Mouse (Mus musculus): Measurements from ENCODE around the gene Atad1. TPM values are rescaled to one million over a fixed set of nuclear protein-coding genes. Genes with fewer than 3 reads are reported as not detected.

The Atad1 gene
- polyA plus RNA-seq, 1 experiment = 10.4 TPM

- Histone ChIP-seq H3K27me3 (ENCODE audit: control insufficient read depth, insufficient read depth, insufficient read length) (no peaks in the 10 kb centered on the region), H3ac (ENCODE audit: control insufficient read depth, insufficient read length, low read depth) (no peak overlapping the region), H3K4me3 (ENCODE audit: insufficient read depth, poor library complexity, severe bottlenecking) (no peak overlapping the region), H3K79me3 (ENCODE audit: low read depth) (peaks cover 88% of the 10 kb centered on the region), H3K79me2 (ENCODE audit: control insufficient read depth, insufficient read depth) (peaks cover 99% of the 10 kb centered on the region), H3K36me3 (ENCODE audit: control insufficient read depth, insufficient read depth) (peaks cover 39% of the 10 kb centered on the region)
- TF ChIP-seq MAX (IDR thresholded peaks at IDR 0.05) (no peak), FOSL1 (IDR thresholded peaks at IDR 0.05; ENCODE audit: insufficient read depth, low read length, poor library complexity, severe bottlenecking) (no peak), MYOD1 (IDR thresholded peaks at IDR 0.05; ENCODE audit: control insufficient read depth, insufficient read length, low read depth) (no peak), MYOG (IDR thresholded peaks at IDR 0.05; ENCODE audit: control insufficient read depth, extremely low read depth, insufficient read length) (no peak)
Observed at GRCm38 (mm10) chr19:32762493-32762892, 22.9 kb upstream of the Atad1 start.

DNA sequence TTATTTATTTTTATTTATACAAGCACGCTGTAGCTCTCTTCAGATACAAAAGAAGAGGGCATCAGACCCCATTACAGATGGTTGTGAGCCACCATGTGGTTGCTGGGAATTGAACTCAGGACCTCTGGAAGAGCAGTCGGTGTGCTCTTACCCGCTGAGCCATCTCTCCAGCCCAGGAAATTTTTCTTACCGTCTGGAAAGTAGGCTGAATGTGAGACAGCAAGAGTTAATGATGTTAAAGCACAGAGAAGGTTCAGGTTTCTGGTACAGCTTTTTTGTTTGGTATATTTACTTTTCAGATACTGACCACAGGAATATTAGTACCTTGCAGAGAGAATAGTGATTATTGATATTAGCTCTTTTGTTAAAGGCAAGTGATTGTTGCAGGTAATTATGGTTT lies 21.6 kb upstream of the Atad1 start:
- H3K4me3 ChIP-seq (ENCODE audit: insufficient read depth, poor library complexity, severe bottlenecking) = no peak overlapping the region
- H3K27me3 ChIP-seq (ENCODE audit: control insufficient read depth, insufficient read depth, insufficient read length) = no peaks in the 10 kb centered on the region
- no peak overlapping the region for H3ac ChIP-seq (ENCODE audit: control insufficient read depth, insufficient read length, low read depth)
- H3K79me2 ChIP-seq (ENCODE audit: control insufficient read depth, insufficient read depth) = peaks cover 87% of the 10 kb centered on the region
- peaks cover 76% of the 10 kb centered on the region for H3K79me3 ChIP-seq (ENCODE audit: low read depth)
- H3K36me3 ChIP-seq (ENCODE audit: control insufficient read depth, insufficient read depth) = peaks cover 35% of the 10 kb centered on the region
- no peak for TF ChIP-seq USF1 (IDR thresholded peaks at IDR 0.05; ENCODE audit: low read depth)
- no peak for TF ChIP-seq MYOD1 (IDR thresholded peaks at IDR 0.05; ENCODE audit: control insufficient read depth, insufficient read length, low read depth)
- TF ChIP-seq FOSL1 (IDR thresholded peaks at IDR 0.05; ENCODE audit: insufficient read depth, low read length, poor library complexity, severe bottlenecking) = no peak
- no peak for TF ChIP-seq MAX (IDR thresholded peaks at IDR 0.05)
- no peak for TF ChIP-seq CEBPB (IDR thresholded peaks at IDR 0.05; ENCODE audit: low read depth)
- no peak for TF ChIP-seq CTCF (IDR thresholded peaks at IDR 0.05; ENCODE audit: control insufficient read depth, insufficient read depth, insufficient read length)
- no peak for TF ChIP-seq MYOG (IDR thresholded peaks at IDR 0.05; ENCODE audit: control insufficient read depth, extremely low read depth, insufficient read length)

GRCm38 (mm10) chr19:32760499-32760898 lies 20.9 kb upstream of the Atad1 start:
- Histone ChIP-seq H3K4me3 (ENCODE audit: insufficient read depth, poor library complexity, severe bottlenecking) (peak overlapping the region; percentile 74), H3K36me3 (ENCODE audit: control insufficient read depth, insufficient read depth) (peaks cover 30% of the 10 kb centered on the region), H3K79me2 (ENCODE audit: control insufficient read depth, insufficient read depth) (peaks cover 81% of the 10 kb centered on the region), H3K27me3 (ENCODE audit: control insufficient read depth, insufficient read depth, insufficient read length) (no peaks in the 10 kb centered on the region), H3ac (ENCODE audit: control insufficient read depth, insufficient read length, low read depth) (no peak overlapping the region), H3K79me3 (ENCODE audit: low read depth) (peaks cover 70% of the 10 kb centered on the region)
- TF ChIP-seq MYOD1 (IDR thresholded peaks at IDR 0.05; ENCODE audit: control insufficient read depth, insufficient read length, low read depth) (no peak), MYOG (IDR thresholded peaks at IDR 0.05; ENCODE audit: control insufficient read depth, extremely low read depth, insufficient read length) (no peak), FOSL1 (IDR thresholded peaks at IDR 0.05; ENCODE audit: insufficient read depth, low read length, poor library complexity, severe bottlenecking) (no peak), USF1 (IDR thresholded peaks at IDR 0.05; ENCODE audit: low read depth) (no peak), CEBPB (IDR thresholded peaks at IDR 0.05; ENCODE audit: low read depth) (no peak), MAX (IDR thresholded peaks at IDR 0.05) (no peak), CTCF (IDR thresholded peaks at IDR 0.05; ENCODE audit: control insufficient read depth, insufficient read depth, insufficient read length) (no peak)

GRCm38 (mm10) chr19:32759357-32760024 lies 19.9 kb upstream of the Atad1 start:
- Histone ChIP-seq H3K79me3 (ENCODE audit: low read depth) (peaks cover 61% of the 10 kb centered on the region), H3K4me3 (ENCODE audit: insufficient read depth, poor library complexity, severe bottlenecking) (peak overlapping the region; percentile 74), H3ac (ENCODE audit: control insufficient read depth, insufficient read length, low read depth) (peak overlapping the region; percentile 43), H3K79me2 (ENCODE audit: control insufficient read depth, insufficient read depth) (peaks cover 71% of the 10 kb centered on the region), H3K27me3 (ENCODE audit: control insufficient read depth, insufficient read depth, insufficient read length) (no peaks in the 10 kb centered on the region), H3K36me3 (ENCODE audit: control insufficient read depth, insufficient read depth) (peaks cover 26% of the 10 kb centered on the region)
- no peak for TF ChIP-seq MYOG (IDR thresholded peaks at IDR 0.05; ENCODE audit: control insufficient read depth, extremely low read depth, insufficient read length)
- no peak for TF ChIP-seq CEBPB (IDR thresholded peaks at IDR 0.05; ENCODE audit: low read depth)
- TF ChIP-seq FOSL1 (IDR thresholded peaks at IDR 0.05; ENCODE audit: insufficient read depth, low read length, poor library complexity, severe bottlenecking) = no peak
- TF ChIP-seq CTCF (IDR thresholded peaks at IDR 0.05; ENCODE audit: control insufficient read depth, insufficient read depth, insufficient read length) = no peak
- TF ChIP-seq MAX (IDR thresholded peaks at IDR 0.05) = no peak
- no peak for TF ChIP-seq MYOD1 (IDR thresholded peaks at IDR 0.05; ENCODE audit: control insufficient read depth, insufficient read length, low read depth)

- no peaks in the 10 kb centered on the region for H3K27me3 ChIP-seq (ENCODE audit: control insufficient read depth, insufficient read depth, insufficient read length)
- peak overlapping the region; percentile 74 for H3K4me3 ChIP-seq (ENCODE audit: insufficient read depth, poor library complexity, severe bottlenecking)
- peak overlapping the region; percentile 60 for H3ac ChIP-seq (ENCODE audit: control insufficient read depth, insufficient read length, low read depth)
- TF ChIP-seq MYOD1 (IDR thresholded peaks at IDR 0.05; ENCODE audit: control insufficient read depth, insufficient read length, low read depth) (no peak), CEBPB (IDR thresholded peaks at IDR 0.05; ENCODE audit: low read depth) (no peak), MAX (IDR thresholded peaks at IDR 0.05) (no peak), FOSL1 (IDR thresholded peaks at IDR 0.05; ENCODE audit: insufficient read depth, low read length, poor library complexity, severe bottlenecking) (no peak), MYOG (IDR thresholded peaks at IDR 0.05; ENCODE audit: control insufficient read depth, extremely low read depth, insufficient read length) (no peak), USF1 (IDR thresholded peaks at IDR 0.05; ENCODE audit: low read depth) (no peak), CTCF (IDR thresholded peaks at IDR 0.05; ENCODE audit: control insufficient read depth, insufficient read depth, insufficient read length) (no peak)
- H3K36me3 ChIP-seq (ENCODE audit: control insufficient read depth, insufficient read depth) = peaks cover 22% of the 10 kb centered on the region
- H3K79me2 ChIP-seq (ENCODE audit: control insufficient read depth, insufficient read depth) = peaks cover 64% of the 10 kb centered on the region
- peaks cover 56% of the 10 kb centered on the region for H3K79me3 ChIP-seq (ENCODE audit: low read depth)
Observed at GRCm38 (mm10) chr19:32758793-32759161, 19.2 kb upstream of the Atad1 start.

All from C2C12 (cell line).